Mouse (Mus musculus) MEL (cell line): ENCODE results near the gene Mpp3. TPM values are rescaled to one million over a fixed set of nuclear protein-coding genes. Genes with fewer than 3 reads are reported as not detected.
"Not testable (repeated sequence)": the region's sequence is repeated elsewhere in the genome, so short reads cannot be mapped to it uniquely, and the experiment has no call there.

ENCODE experiments used
- DNase-seq: peaks from one replicate; pipeline ENCODE4 v3.0.0; 2011; ENCODE audit warnings: low read depth, low spot score
- H3K27ac ChIP-seq: 2 replicates; pipeline ENCODE4 v1.5.1; 2012; ENCODE audit warnings: low read depth, mild to moderate bottlenecking, control low read depth, low read length, moderate library complexity; ENCODE audit not compliant: control insufficient read depth
- H3K27me3 ChIP-seq, 2 experiments: fragments of 150-350 bp in 1 of 2; sonication (generic) in 1 of 2; 2 replicates each; pipeline ENCODE4 v1.6.1; 2012; ENCODE audit warnings: low read length in 2 of 2, mild to moderate bottlenecking in 2 of 2, improper control_type of control experiment in 1 of 2, moderate library complexity in 1 of 2; ENCODE audit not compliant: insufficient read depth in 2 of 2, control insufficient read depth in 1 of 2
- H3K36me3 ChIP-seq, 2 experiments: 2 replicates each; pipeline ENCODE4 v1.6.1; 2012 to 2014; ENCODE audit warnings: low read length in 2 of 2, improper control_type of control experiment in 1 of 2, inconsistent platforms in 1 of 2, mild to moderate bottlenecking in 1 of 2; ENCODE audit not compliant: insufficient read depth in 2 of 2, control insufficient read depth in 1 of 2
- H3K4me1 ChIP-seq, 2 experiments: fragments of 150-350 bp in 1 of 2; sonication (generic) in 1 of 2; 2 replicates each; pipeline ENCODE4 v1.6.1; 2012; ENCODE audit warnings: low read length in 2 of 2, improper control_type of control experiment in 1 of 2, mild to moderate bottlenecking in 1 of 2; ENCODE audit not compliant: insufficient read depth in 2 of 2, control insufficient read depth in 1 of 2
- H3K4me3 ChIP-seq, 2 experiments: fragments of 150-350 bp in 1 of 2; sonication (generic) in 1 of 2; 2 replicates each; pipeline ENCODE4 v1.5.1; 2012; ENCODE audit warnings: low read depth in 2 of 2, low read length in 2 of 2, mild to moderate bottlenecking in 2 of 2, moderate library complexity in 2 of 2, control low read depth in 1 of 2, improper control_type of control experiment in 1 of 2; ENCODE audit not compliant: control insufficient read depth in 1 of 2, insufficient read depth in 1 of 2
- H3K79me2 ChIP-seq: 2 replicates; pipeline ENCODE4 v1.6.1; 2012; ENCODE audit warnings: mild to moderate bottlenecking, low read length, moderate library complexity; ENCODE audit not compliant: control insufficient read depth, poor library complexity, insufficient read depth
- H3K9ac ChIP-seq: 2 replicates; pipeline ENCODE4 v1.6.1; 2012; ENCODE audit warnings: low read depth, mild to moderate bottlenecking, control low read depth, low read length, moderate library complexity; ENCODE audit not compliant: control insufficient read depth, poor library complexity, severe bottlenecking
- H3K9me3 ChIP-seq: fragments of 150-350 bp; sonication (generic); replicated peaks from 2 replicates; pipeline ENCODE4 v1.6.1; 2012; ENCODE audit warnings: mild to moderate bottlenecking, low read length, improper control_type of control experiment, moderate library complexity; ENCODE audit not compliant: insufficient read depth
- BHLHE40 ChIP-seq: IDR thresholded peaks from 2 replicates; pipeline ENCODE4 v1.6.1; 2012; ENCODE audit warnings: low read depth, mild to moderate bottlenecking, inconsistent platforms, low read length, improper control_type of control experiment, borderline replicate concordance
- CHD1 ChIP-seq: IDR thresholded peaks from 2 replicates; pipeline ENCODE4 v1.6.1; 2012; ENCODE audit warnings: low read depth, mild to moderate bottlenecking, inconsistent platforms, low read length, improper control_type of control experiment
- CHD2 ChIP-seq: IDR thresholded peaks from 2 replicates; pipeline ENCODE4 v1.6.1; 2011; ENCODE audit warnings: low read length, improper control_type of control experiment
- CTCF ChIP-seq, 3 experiments: IDR thresholded peaks in 2 of 3; conservative IDR thresholded peaks in 1 of 3; 2 replicates each; pipeline ENCODE4 v1.5.1; 2011 to 2012; ENCODE audit warnings: low read length in 3 of 3, low read depth in 2 of 3, mild to moderate bottlenecking in 2 of 3, improper control_type of control experiment in 1 of 3, inconsistent platforms in 1 of 3, mixed read lengths in 1 of 3, moderate library complexity in 1 of 3; ENCODE audit not compliant: control insufficient read depth in 1 of 3, insufficient read depth in 1 of 3, poor library complexity in 1 of 3, severe bottlenecking in 1 of 3
- ELF1 ChIP-seq: IDR thresholded peaks from 2 replicates; pipeline ENCODE4 v1.6.1; 2014; ENCODE audit warnings: low read depth, mild to moderate bottlenecking, inconsistent platforms, low read length, improper control_type of control experiment, moderate library complexity
- ETS1 ChIP-seq: IDR thresholded peaks from 2 replicates; pipeline ENCODE4 v1.6.1; 2012; ENCODE audit warnings: low read depth, mild to moderate bottlenecking, inconsistent platforms, low read length, improper control_type of control experiment, moderate library complexity
- GABPA ChIP-seq: IDR thresholded peaks from 2 replicates; pipeline ENCODE4 v1.6.1; 2012; ENCODE audit warnings: low read depth, mild to moderate bottlenecking, inconsistent platforms, low read length, improper control_type of control experiment, moderate library complexity
- HCFC1 ChIP-seq: IDR thresholded peaks from 2 replicates; pipeline ENCODE4 v1.6.1; 2012; ENCODE audit warnings: low read depth, mild to moderate bottlenecking, inconsistent platforms, low read length, improper control_type of control experiment, moderate library complexity
- JUND ChIP-seq: IDR thresholded peaks from 2 replicates; pipeline ENCODE4 v1.6.1; 2011; ENCODE audit warnings: low read depth, mild to moderate bottlenecking, improper control_type of control experiment, low read length
- KAT2A ChIP-seq: conservative IDR thresholded peaks from 2 replicates; pipeline ENCODE4 v1.6.1; 2012; ENCODE audit warnings: low read depth, low read length, improper control_type of control experiment, inconsistent platforms
- MAFK ChIP-seq: IDR thresholded peaks from 2 replicates; pipeline ENCODE4 v1.6.1; 2011; ENCODE audit warnings: low read depth, mild to moderate bottlenecking, low read length, improper control_type of control experiment, borderline replicate concordance
- MEF2A ChIP-seq: IDR thresholded peaks from 2 replicates; pipeline ENCODE4 v1.6.1; 2014; ENCODE audit warnings: low read depth, mild to moderate bottlenecking, inconsistent platforms, low read length, improper control_type of control experiment; ENCODE audit not compliant: poor library complexity, insufficient replicate concordance, severe bottlenecking; ENCODE audit errors: extremely low read depth
- MXI1 ChIP-seq: IDR thresholded peaks from 2 replicates; pipeline ENCODE4 v1.6.1; 2011; ENCODE audit warnings: mild to moderate bottlenecking, low read depth, low read length, improper control_type of control experiment
- MYB ChIP-seq: IDR thresholded peaks from 2 replicates; pipeline ENCODE4 v1.6.1; 2011; ENCODE audit warnings: mild to moderate bottlenecking, low read depth, low read length, improper control_type of control experiment
- MYC ChIP-seq: IDR thresholded peaks from 2 replicates; pipeline ENCODE4 v1.6.1; 2011; ENCODE audit warnings: low read depth, mild to moderate bottlenecking, low read length, improper control_type of control experiment, moderate library complexity
- NELFE ChIP-seq: IDR thresholded peaks from 2 replicates; pipeline ENCODE4 v1.6.1; 2011; ENCODE audit warnings: low read depth, low read length, improper control_type of control experiment
- POLR2A ChIP-seq, 2 experiments: IDR thresholded peaks; 2 replicates each; pipeline ENCODE4 v1.6.1; 2011 to 2012; ENCODE audit warnings: low read length in 2 of 2, mild to moderate bottlenecking in 2 of 2, control low read depth in 1 of 2, improper control_type of control experiment in 1 of 2, low read depth in 1 of 2, moderate library complexity in 1 of 2; ENCODE audit not compliant: control insufficient read depth in 1 of 2, insufficient read depth in 1 of 2, poor library complexity in 1 of 2
- POLR2AphosphoS5 ChIP-seq: IDR thresholded peaks from 2 replicates; pipeline ENCODE4 v1.6.1; 2012; ENCODE audit warnings: low read depth, borderline replicate concordance, mild to moderate bottlenecking, inconsistent platforms, low read length, moderate library complexity, mixed read lengths
- RCOR1 ChIP-seq: IDR thresholded peaks from 2 replicates; pipeline ENCODE4 v1.6.1; 2012; ENCODE audit warnings: low read depth, mild to moderate bottlenecking, inconsistent platforms, low read length, improper control_type of control experiment
- SMC3 ChIP-seq: IDR thresholded peaks from 2 replicates; pipeline ENCODE4 v1.6.1; 2011; ENCODE audit warnings: low read depth, low read length, improper control_type of control experiment
- TBP ChIP-seq: IDR thresholded peaks from 2 replicates; pipeline ENCODE4 v1.8.0; 2011; ENCODE audit warnings: low read depth, low read length, improper control_type of control experiment
- UBTF ChIP-seq: IDR thresholded peaks from 2 replicates; pipeline ENCODE4 v1.6.1; 2012; ENCODE audit warnings: low read depth, mild to moderate bottlenecking, inconsistent platforms, low read length, improper control_type of control experiment, moderate library complexity, borderline replicate concordance; ENCODE audit not compliant: insufficient read depth
- USF2 ChIP-seq, 2 experiments: IDR thresholded peaks; 2 replicates each; pipeline ENCODE4 v1.6.1; 2011 to 2012; ENCODE audit warnings: improper control_type of control experiment in 2 of 2, low read length in 2 of 2, borderline replicate concordance in 1 of 2, inconsistent platforms in 1 of 2, low read depth in 1 of 2, mild to moderate bottlenecking in 1 of 2; ENCODE audit not compliant: insufficient read depth in 1 of 2
- ZC3H11A ChIP-seq: IDR thresholded peaks from 2 replicates; pipeline ENCODE4 v1.6.1; 2012; ENCODE audit warnings: low read depth, mild to moderate bottlenecking, inconsistent platforms, low read length, improper control_type of control experiment
- ZNF384 ChIP-seq: IDR thresholded peaks from 2 replicates; pipeline ENCODE4 v1.6.1; 2012; ENCODE audit warnings: low read depth, mild to moderate bottlenecking, inconsistent platforms, low read length, improper control_type of control experiment
- polyA plus RNA-seq, 2 experiments: library from polyadenylated mRNA; stranded (reverse) in 1 of 2; unstranded in 1 of 2; fragments of >175 nt in 1 of 2; fragments of >200 nt in 1 of 2; gene quantifications; 2 replicates each; pipeline versions ENCODE4 v1.2.1 to v1.2.4; 2012; ENCODE audit warnings: low replicate concordance in 2 of 2, low read depth in 1 of 2; ENCODE audit not compliant: insufficient read length in 2 of 2, insufficient read depth in 1 of 2, missing spikeins in 1 of 2
- total RNA-seq: library from RNA; depleted of rRNA; stranded (reverse); fragments of 300-350 nt; gene quantifications from 2 replicates; pipeline ENCODE4 v1.2.3, GENCODE M21; 2012

Mpp3 gene
- total and polyA plus RNA-seq, 3 experiments: 5.5 to 7.1 TPM; not detected in 1

GRCm38 (mm10) chr11:101985990-101986389 lies 42.3 kb downstream of the Mpp3 start (continued):
- TF ChIP-seq ZC3H11A (peak; percentile 89), MXI1 (peak; percentile 74; the same call in 1 of the 2 replicates)

- peak; percentile 57 for DNase-seq
- not testable (repeated sequence) for H3K79me2 ChIP-seq, H3K9me3 ChIP-seq, H3K27me3 ChIP-seq, H3K36me3 ChIP-seq
- Histone ChIP-seq H3K4me3 (peak overlapping the region; percentile 69 to 74; a peak in 3 of 4 replicates), H3K9ac (peak overlapping the region; percentile 78), H3K4me1 (peaks cover 0 to 13% of the 10 kb centered on the region in 2 experiments; a peak in 2 of 4 replicates), H3K27ac (peak overlapping the region; percentile 8; the same call in 1 of the 2 replicates)
- TF ChIP-seq TBP (peak; percentile 95), ETS1 (0 out of 2 replicates have a peak, but pooled peaks have one; percentile 14), CTCF (IDR thresholded peaks at IDR 0.05 in 2 of 3, conservative IDR thresholded peaks at IDR 0.05 in 1 of 3; ENCODE audit: control insufficient read depth in 1 of 3, insufficient read depth in 1 of 3, low read depth in 2 of 3, low read length in 3 of 3, poor library complexity in 1 of 3, severe bottlenecking in 1 of 3) (peak in 1 of 3 experiments; percentile 37; a peak in 1 of 6 replicates)
Observed at GRCm38 (mm10) chr11:101985450-101985849, 42.8 kb downstream of the Mpp3 start.

GRCm38 (mm10) chr11:101984054-101985025 lies 43.9 kb downstream of the Mpp3 start, which contains the start of gene Cfap97d1:
Cfap97d1 (plus strand) TSS chr11:101984279.
- Histone ChIP-seq H3K9me3 (no peaks in the 10 kb centered on the region), H3K27me3 (no peaks in the 10 kb centered on the region), H3K9ac (peak within 1 kb of the TSS; percentile 78), H3K4me1 (peaks cover 0 to 13% of the 10 kb centered on the region in 2 experiments; a peak in 2 of 4 replicates), H3K36me3 (peaks cover 0 to 5% of the 10 kb centered on the region in 2 experiments; a peak in 3 of 4 replicates), H3K27ac (peak within 1 kb of the TSS; percentile 76), H3K4me3 (peak within 1 kb of the TSS; percentile 69 to 74), H3K79me2 (peaks cover 2% of the 10 kb centered on the region)
- peak; percentile 98 for DNase-seq
- TF ChIP-seq HCFC1 (peak; percentile 54), SMC3 (no peak), KAT2A (no peak), UBTF (no peak), CTCF (IDR thresholded peaks at IDR 0.05 in 2 of 3, conservative IDR thresholded peaks at IDR 0.05 in 1 of 3; ENCODE audit: control insufficient read depth in 1 of 3, insufficient read depth in 1 of 3, low read depth in 2 of 3, low read length in 3 of 3, poor library complexity in 1 of 3, severe bottlenecking in 1 of 3) (0 out of 6 replicates have a peak, but pooled peaks of 1 of the 3 experiments have one; percentile 8), MAFK (no peak), MEF2A (peak; percentile 98), BHLHE40 (peak; percentile 45; the same call in 1 of the 2 replicates), MYB (no peak), NELFE (peak; percentile 66), USF2 (IDR thresholded peaks at IDR 0.05; ENCODE audit: borderline replicate concordance in 1 of 2, insufficient read depth in 1 of 2, low read depth in 1 of 2, low read length in 2 of 2) (peak in 1 of 2 experiments; percentile 74; a peak in 2 of 4 replicates), ZC3H11A (no peak), RCOR1 (peak; percentile 67; the same call in 1 of the 2 replicates), POLR2A (IDR thresholded peaks at IDR 0.05; ENCODE audit: control insufficient read depth in 1 of 2, insufficient read depth in 1 of 2, low read depth in 1 of 2, low read length in 2 of 2, poor library complexity in 1 of 2) (peak; percentile 65 to 72; a peak in 3 of 4 replicates), ELF1 (peak; percentile 81), JUND (no peak), ZNF384 (peak; percentile 62), GABPA (no peak), CHD2 (no peak), POLR2AphosphoS5 (no peak), CHD1 (no peak), MYC (peak; percentile 51; the same call in 1 of the 2 replicates)
